Mouse (Mus musculus): ENCODE measurements at regions not wholly inside any gene's neighbourhood (a gene's known extent, or its start where the extent isn't known, plus 50 kb on each side); places are given as distances from the start of the nearest gene placed in this dataset.

DNA sequence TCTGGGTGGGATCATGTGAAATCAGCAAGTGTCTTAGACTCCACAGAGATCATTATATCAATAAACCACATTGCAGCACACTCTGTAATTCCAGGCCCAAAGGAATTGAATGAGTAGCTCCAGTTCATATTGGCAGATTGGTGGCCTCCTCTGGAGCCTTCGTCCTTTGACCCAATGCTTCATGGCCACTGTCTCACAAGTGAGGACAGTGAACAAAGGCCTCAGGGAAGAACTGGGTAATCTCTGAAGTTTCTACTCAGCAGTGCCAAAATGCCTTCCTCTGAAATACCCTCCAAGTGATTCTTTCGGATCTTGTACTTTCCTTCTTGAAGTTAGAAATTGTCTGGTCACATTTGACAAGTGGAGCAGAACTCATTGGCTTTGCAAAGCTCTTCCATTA, 135.8 kb upstream of the Fam84a start:
- TF ChIP-seq CTCF (IDR thresholded peaks at IDR 0.05; ENCODE audit: low read depth) (no peak), EP300 (optimal IDR thresholded peaks at IDR 0.05) (no peak)
- Histone ChIP-seq H3K27ac (replicated peaks) (no peak overlapping the region), H3K36me3 (ENCODE audit: control insufficient read depth, insufficient read depth, low read length) (no peaks in the 10 kb centered on the region), H3K9me3 (ENCODE audit: control insufficient read depth, low read length) (no peaks in the 10 kb centered on the region), H3K27me3 (ENCODE audit: control insufficient read depth, insufficient read depth, low read length) (no peaks in the 10 kb centered on the region), H3K4me1 (replicated peaks; ENCODE audit: control insufficient read depth, insufficient read depth) (peaks cover 2% of the 10 kb centered on the region; the same call in 1 of the 2 replicates), H3K4me3 (ENCODE audit: low read depth, low read length) (no peak overlapping the region), H3K4me2 (replicated peaks; ENCODE audit: low read depth) (no peak overlapping the region), H3K9ac (ENCODE audit: low read length) (no peak overlapping the region)
- ATAC-seq (ENCODE audit: low FRiP score, low TSS enrichment) (no peak), DNase-seq (ENCODE audit: low spot score) (no peak)
- WGBS, result 91% methylated on average over 2 of the region's 2 CpGs

DNA sequence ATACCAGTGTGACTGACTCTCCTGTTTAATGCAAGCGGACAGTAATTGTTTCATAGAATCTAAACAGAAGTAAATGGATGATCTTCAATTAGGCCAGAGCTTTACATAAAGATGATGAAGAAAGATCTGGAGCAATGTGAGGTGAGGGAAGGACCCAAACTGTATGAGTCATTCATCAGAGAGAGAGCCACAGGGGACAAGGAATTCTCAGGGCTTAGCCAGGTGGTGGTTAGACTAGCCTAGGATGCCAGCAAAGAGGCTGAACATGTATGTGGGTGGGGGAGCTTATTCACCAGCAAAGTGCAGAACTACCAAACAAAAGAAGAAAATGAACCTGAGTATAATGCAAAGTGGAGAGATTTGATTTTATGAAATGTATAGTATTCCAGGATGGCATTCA, 134.8 kb upstream of the Fam84a start:
- Histone ChIP-seq H3K4me1 (replicated peaks; ENCODE audit: control insufficient read depth, insufficient read depth) (peaks cover 2% of the 10 kb centered on the region; the same call in 1 of the 2 replicates), H3K4me2 (replicated peaks; ENCODE audit: low read depth) (no peak overlapping the region), H3K27ac (replicated peaks) (0 out of 2 replicates have a peak overlapping the region, but pooled peaks have one; percentile 5), H3K9ac (ENCODE audit: low read length) (no peak overlapping the region), H3K4me3 (ENCODE audit: low read depth, low read length) (no peak overlapping the region), H3K9me3 (ENCODE audit: control insufficient read depth, low read length) (no peaks in the 10 kb centered on the region), H3K36me3 (ENCODE audit: control insufficient read depth, insufficient read depth, low read length) (no peaks in the 10 kb centered on the region), H3K27me3 (ENCODE audit: control insufficient read depth, insufficient read depth, low read length) (no peaks in the 10 kb centered on the region)
- ATAC-seq (ENCODE audit: low FRiP score, low TSS enrichment), result peak; percentile 60; the same call in 1 of the 2 replicates
- 56% methylated on average over 1 of the region's 1 CpGs for WGBS
- TF ChIP-seq EP300 (optimal IDR thresholded peaks at IDR 0.05) (peak; percentile 11), CTCF (IDR thresholded peaks at IDR 0.05; ENCODE audit: low read depth) (no peak)
- no peak for DNase-seq (ENCODE audit: low spot score)

DNA sequence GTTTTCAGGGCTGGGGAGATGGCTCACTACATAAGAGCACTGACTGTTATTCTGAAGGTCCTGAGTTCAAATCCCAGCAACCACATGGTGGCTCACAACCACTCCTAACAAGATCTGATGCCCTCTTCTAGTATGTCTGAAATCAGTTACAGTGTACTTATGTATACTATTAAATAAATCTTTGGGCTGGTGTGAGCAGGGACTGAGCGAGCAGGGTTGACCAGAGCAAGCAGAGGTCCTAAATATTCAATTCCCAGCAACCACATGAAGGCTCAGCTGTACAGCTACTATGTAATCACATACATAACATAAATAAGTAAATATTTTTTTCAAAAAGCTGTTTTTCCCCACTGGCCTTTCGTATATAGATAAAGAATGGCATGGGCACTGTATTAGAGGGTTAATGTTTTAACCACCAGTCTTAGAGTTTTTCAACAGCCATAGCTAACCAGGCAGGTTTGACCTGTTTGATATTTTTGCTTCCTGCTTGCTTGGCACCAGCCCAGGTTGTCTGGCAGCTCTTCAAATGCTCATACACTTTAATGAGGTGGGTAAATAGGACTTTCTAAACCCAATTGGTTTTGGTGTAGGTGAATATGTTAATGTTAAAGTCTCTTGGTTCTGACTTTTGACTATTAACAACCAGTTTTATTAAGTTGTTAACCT, 134.1 kb upstream of the Fam84a start:
- Histone ChIP-seq H3K36me3 (ENCODE audit: control insufficient read depth, insufficient read depth, low read length) (no peaks in the 10 kb centered on the region), H3K9ac (ENCODE audit: low read length) (no peak overlapping the region), H3K27ac (replicated peaks) (no peak overlapping the region), H3K4me2 (replicated peaks; ENCODE audit: low read depth) (no peak overlapping the region), H3K9me3 (ENCODE audit: control insufficient read depth, low read length) (no peaks in the 10 kb centered on the region), H3K27me3 (ENCODE audit: control insufficient read depth, insufficient read depth, low read length) (no peaks in the 10 kb centered on the region), H3K4me3 (ENCODE audit: low read depth, low read length) (no peak overlapping the region), H3K4me1 (replicated peaks; ENCODE audit: control insufficient read depth, insufficient read depth) (peaks cover 2% of the 10 kb centered on the region; the same call in 1 of the 2 replicates)
- WGBS, result 44% methylated on average over 2 of the region's 2 CpGs
- TF ChIP-seq CTCF (IDR thresholded peaks at IDR 0.05; ENCODE audit: low read depth) (no peak), EP300 (optimal IDR thresholded peaks at IDR 0.05) (peak; percentile 85)
- DNase-seq (ENCODE audit: low spot score), result peak; percentile 79
- peak; percentile 89 for ATAC-seq (ENCODE audit: low FRiP score, low TSS enrichment)

DNA sequence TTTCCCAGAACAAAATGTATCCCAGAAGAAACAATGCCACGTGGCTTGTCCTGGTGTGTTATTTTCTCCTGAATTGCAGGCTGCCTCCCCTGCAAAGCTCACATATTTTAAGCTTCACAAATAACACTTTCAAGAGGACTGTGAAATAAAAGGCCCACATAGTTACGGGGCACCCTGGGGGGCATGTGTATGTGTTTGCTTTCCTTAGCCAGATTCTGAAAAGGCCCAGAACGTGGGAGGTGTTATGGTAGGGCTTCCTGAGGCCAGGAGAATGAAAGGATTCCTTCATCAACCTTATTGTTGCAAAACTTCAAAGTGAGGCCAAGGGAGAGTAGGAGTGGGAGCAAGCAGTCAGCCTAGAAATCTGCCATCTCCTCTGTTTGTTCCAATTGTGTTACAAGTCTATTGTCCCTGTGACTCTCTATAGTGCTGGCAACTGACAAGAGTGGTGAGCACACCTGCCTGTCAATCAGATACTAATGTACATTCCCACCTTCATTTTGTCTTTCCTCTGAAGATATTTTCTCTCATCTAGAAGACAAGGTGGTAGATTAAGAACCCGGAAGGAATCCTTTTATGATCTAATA, 131.3 kb upstream of the Fam84a start:
- TF ChIP-seq EP300 (optimal IDR thresholded peaks at IDR 0.05) (no peak), CTCF (IDR thresholded peaks at IDR 0.05; ENCODE audit: low read depth) (no peak)
- Histone ChIP-seq H3K36me3 (ENCODE audit: control insufficient read depth, insufficient read depth, low read length) (no peaks in the 10 kb centered on the region), H3K27me3 (ENCODE audit: control insufficient read depth, insufficient read depth, low read length) (no peaks in the 10 kb centered on the region), H3K27ac (replicated peaks) (no peak overlapping the region), H3K4me1 (replicated peaks; ENCODE audit: control insufficient read depth, insufficient read depth) (peaks cover 2% of the 10 kb centered on the region; the same call in 1 of the 2 replicates), H3K4me3 (ENCODE audit: low read depth, low read length) (no peak overlapping the region), H3K4me2 (replicated peaks; ENCODE audit: low read depth) (no peak overlapping the region), H3K9me3 (ENCODE audit: control insufficient read depth, low read length) (no peaks in the 10 kb centered on the region), H3K9ac (ENCODE audit: low read length) (no peak overlapping the region)
- DNase-seq (ENCODE audit: low spot score) (no peak), ATAC-seq (ENCODE audit: low FRiP score, low TSS enrichment) (no peak)
- 54% methylated on average over 4 of the region's 4 CpGs for WGBS

DNA sequence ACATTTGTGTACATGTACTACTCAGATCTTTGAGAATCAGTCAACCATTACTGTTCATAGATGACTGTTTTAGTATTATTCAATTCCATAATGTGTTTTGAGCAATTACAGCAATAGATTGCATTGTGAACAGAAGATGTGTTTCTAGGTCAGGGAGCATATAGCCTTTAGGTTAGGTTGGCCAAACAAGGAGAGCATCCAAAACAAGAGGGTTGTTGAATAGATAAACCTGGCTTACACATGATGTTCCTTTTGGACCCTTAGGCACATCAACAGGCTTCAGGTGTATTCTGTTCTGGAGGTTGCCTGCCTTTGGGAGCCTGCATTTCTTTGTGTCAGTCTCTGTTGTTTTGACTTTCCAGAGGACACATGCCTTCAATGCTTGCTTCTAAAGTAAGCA, 123.4 kb upstream of the Fam84a start:
- ATAC-seq (ENCODE audit: low FRiP score, low TSS enrichment), result no peak
- Histone ChIP-seq H3K27me3 (ENCODE audit: control insufficient read depth, insufficient read depth, low read length) (no peaks in the 10 kb centered on the region), H3K4me1 (replicated peaks; ENCODE audit: control insufficient read depth, insufficient read depth) (no peaks in the 10 kb centered on the region), H3K27ac (replicated peaks) (no peak overlapping the region), H3K4me2 (replicated peaks; ENCODE audit: low read depth) (no peak overlapping the region), H3K9me3 (ENCODE audit: control insufficient read depth, low read length) (no peaks in the 10 kb centered on the region), H3K36me3 (ENCODE audit: control insufficient read depth, insufficient read depth, low read length) (no peaks in the 10 kb centered on the region), H3K9ac (ENCODE audit: low read length) (no peak overlapping the region), H3K4me3 (ENCODE audit: low read depth, low read length) (no peak overlapping the region)
- TF ChIP-seq CTCF (IDR thresholded peaks at IDR 0.05; ENCODE audit: low read depth) (no peak), EP300 (optimal IDR thresholded peaks at IDR 0.05) (no peak)
- DNase-seq (ENCODE audit: low spot score), result no peak

DNA sequence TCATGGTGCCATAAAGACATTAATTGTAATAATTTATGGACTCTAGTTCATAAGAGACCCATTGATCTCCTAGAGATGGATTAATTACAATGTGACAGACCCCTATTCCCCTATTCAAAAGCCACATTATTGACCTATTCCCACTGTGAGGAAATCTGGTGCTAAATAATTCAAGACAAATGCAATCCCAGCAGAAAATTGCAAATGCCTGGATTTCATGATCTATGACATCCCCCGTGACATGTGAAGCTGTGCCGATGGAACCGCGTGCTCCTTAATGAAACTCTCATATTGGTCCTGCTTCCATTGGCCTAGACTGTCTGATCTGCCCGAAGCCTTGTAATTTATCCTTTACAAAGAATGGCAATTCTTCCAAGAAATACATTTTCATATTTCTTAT, 122.9 kb upstream of the Fam84a start:
- no peaks in the 10 kb centered on the region for H3K36me3 ChIP-seq (ENCODE audit: control insufficient read depth, insufficient read depth, low read length)
- H3K27me3 ChIP-seq (ENCODE audit: control insufficient read depth, insufficient read depth, low read length), result no peaks in the 10 kb centered on the region
- 91% methylated on average over 5 of the region's 5 CpGs for WGBS
- TF ChIP-seq EP300 (optimal IDR thresholded peaks at IDR 0.05) (no peak), CTCF (IDR thresholded peaks at IDR 0.05; ENCODE audit: low read depth) (no peak)
- DNase-seq (ENCODE audit: low spot score) (no peak), ATAC-seq (ENCODE audit: low FRiP score, low TSS enrichment) (no peak)
- H3K9me3 ChIP-seq (ENCODE audit: control insufficient read depth, low read length), result no peaks in the 10 kb centered on the region
- no peak overlapping the region for H3K27ac ChIP-seq (replicated peaks)
- H3K4me1 ChIP-seq (replicated peaks; ENCODE audit: control insufficient read depth, insufficient read depth), result no peaks in the 10 kb centered on the region
- H3K4me3 ChIP-seq (ENCODE audit: low read depth, low read length), result no peak overlapping the region
- H3K9ac ChIP-seq (ENCODE audit: low read length), result no peak overlapping the region
- H3K4me2 ChIP-seq (replicated peaks; ENCODE audit: low read depth), result no peak overlapping the region

All from stomach, postnatal 0 days (tissue).